Mouse (Mus musculus) ES-Bruce4 (cell line): ENCODE measurements at regions not wholly inside any gene's neighbourhood (a gene's known extent, or its start where the extent isn't known, plus 50 kb on each side); places are given as distances from the start of the nearest gene placed in this dataset.

Experiments
- H3K27ac ChIP-seq: 2 replicates; pipeline ENCODE4 v1.5.1; 2012; ENCODE audit warnings: low read length, inconsistent platforms; ENCODE audit not compliant: insufficient read depth
- H3K27me3 ChIP-seq: 2 replicates; pipeline ENCODE4 v1.6.1; 2012; ENCODE audit warnings: mild to moderate bottlenecking, low read length, inconsistent platforms; ENCODE audit not compliant: control insufficient read depth, poor library complexity, insufficient read depth, severe bottlenecking
- H3K36me3 ChIP-seq: 2 replicates; pipeline ENCODE4 v1.6.1; 2012; ENCODE audit warnings: inconsistent platforms, mild to moderate bottlenecking, low read length, moderate library complexity; ENCODE audit not compliant: control insufficient read depth, poor library complexity, insufficient read depth, severe bottlenecking
- H3K4me1 ChIP-seq: one replicate; pipeline ENCODE4 v1.8.1; 2011; ENCODE audit warnings: low read length; ENCODE audit not compliant: control insufficient read depth, insufficient read depth
- H3K4me3 ChIP-seq: 2 replicates; pipeline ENCODE4 v1.5.1; 2011; ENCODE audit warnings: low read depth, mild to moderate bottlenecking, low read length
- H3K9ac ChIP-seq: 2 replicates; pipeline ENCODE4 v1.6.1; 2012; ENCODE audit warnings: low read depth, mild to moderate bottlenecking, inconsistent platforms; ENCODE audit not compliant: poor library complexity, severe bottlenecking
- H3K9me3 ChIP-seq: replicated peaks from 2 replicates; pipeline ENCODE4 v1.6.1; 2012; ENCODE audit warnings: mild to moderate bottlenecking, low read length, inconsistent platforms; ENCODE audit not compliant: control insufficient read depth, poor library complexity, insufficient read depth, severe bottlenecking
- CTCF ChIP-seq: IDR thresholded peaks from one replicate; pipeline ENCODE4 v1.8.1; 2011; ENCODE audit warnings: low read depth, low read length
- EP300 ChIP-seq: IDR thresholded peaks from 2 replicates; pipeline ENCODE4 v1.6.1; 2011; ENCODE audit warnings: low read depth, low read length; ENCODE audit not compliant: insufficient read depth
- POLR2A ChIP-seq: IDR thresholded peaks from one replicate; pipeline ENCODE4 v1.8.1; 2011; ENCODE audit warnings: low read length; ENCODE audit not compliant: insufficient read depth

DNA sequence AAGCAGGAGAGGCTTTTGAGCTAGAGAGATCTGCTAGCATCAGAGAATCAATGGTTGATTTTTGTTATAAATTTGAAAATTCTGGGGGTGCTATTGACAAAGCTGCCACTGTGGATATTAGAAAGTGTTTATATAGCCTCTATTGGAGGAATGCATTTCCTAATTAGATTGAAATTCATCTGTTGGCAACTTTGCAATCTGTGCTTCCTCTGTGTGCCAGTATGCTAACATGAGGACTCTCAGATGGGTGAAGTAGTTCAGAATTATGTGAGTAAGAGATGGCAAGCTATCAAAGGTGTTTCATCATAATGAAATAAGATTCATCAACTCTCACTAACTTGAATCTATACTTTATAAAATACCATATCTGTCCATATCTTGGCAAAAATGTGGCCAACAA lies 476.6 kb upstream of the Vrk2 start:
- TF ChIP-seq POLR2A = no peak
- TF ChIP-seq CTCF = no peak
- TF ChIP-seq EP300 = no peak
- H3K9ac ChIP-seq = no peak overlapping the region
- H3K27me3 ChIP-seq = no peaks in the 10 kb centered on the region
- no peaks in the 10 kb centered on the region for H3K9me3 ChIP-seq
- no peaks in the 10 kb centered on the region for H3K4me1 ChIP-seq
- no peaks in the 10 kb centered on the region for H3K36me3 ChIP-seq
- H3K27ac ChIP-seq = no peak overlapping the region
- H3K4me3 ChIP-seq = no peak overlapping the region

DNA sequence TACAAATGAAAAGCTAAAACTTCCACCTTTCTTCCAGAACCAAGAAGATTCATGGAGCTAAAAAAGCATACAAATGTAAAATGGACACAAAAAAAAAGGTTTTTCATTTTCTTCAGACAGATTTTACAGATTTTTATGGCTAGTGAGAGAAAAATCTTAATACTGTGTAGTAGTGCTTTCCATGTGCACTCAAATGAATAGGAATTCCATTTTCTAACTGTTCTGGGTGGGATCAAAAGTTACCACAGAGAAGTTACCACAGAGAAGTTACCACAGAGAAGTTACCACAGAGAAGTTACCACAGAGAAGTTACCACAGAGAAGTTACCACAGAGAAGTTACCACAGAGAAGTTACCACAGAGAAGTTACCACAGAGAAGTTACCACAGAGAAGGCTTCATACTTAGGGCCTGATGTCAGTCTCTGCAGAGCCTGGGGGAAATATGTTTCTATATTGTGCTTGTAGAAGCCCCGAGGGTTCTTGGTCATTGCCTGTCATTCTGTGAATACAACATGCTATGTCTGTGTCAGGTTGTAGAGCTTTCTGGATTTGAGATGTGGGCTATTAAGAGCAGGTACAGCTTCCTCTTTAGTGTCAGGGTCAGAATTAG lies 433.5 kb upstream of the Vrk2 start:
- Histone ChIP-seq H3K27me3 (no peaks in the 10 kb centered on the region), H3K27ac (no peak overlapping the region)

DNA sequence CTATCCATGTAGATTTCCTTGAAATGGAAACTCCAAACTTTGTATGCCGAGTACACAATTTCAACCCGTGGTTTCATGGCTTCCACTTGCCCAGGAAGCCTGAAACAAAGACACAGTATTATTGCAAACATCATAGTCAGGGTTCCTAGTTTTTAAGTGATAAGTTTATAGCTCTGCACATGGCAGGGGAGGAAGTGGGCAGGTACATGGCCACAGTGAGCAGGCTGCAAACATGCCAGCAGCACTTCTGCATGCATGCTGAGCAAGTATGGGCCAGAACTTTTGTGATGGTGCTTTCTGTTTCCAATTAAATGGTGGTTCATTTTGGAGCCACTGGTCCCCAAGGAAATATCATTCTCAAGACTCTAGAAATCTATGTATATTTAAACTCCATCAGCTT lies 431.7 kb upstream of the Vrk2 start:
- Histone ChIP-seq H3K27ac (no peak overlapping the region), H3K4me1 (no peaks in the 10 kb centered on the region), H3K36me3 (no peaks in the 10 kb centered on the region), H3K27me3 (no peaks in the 10 kb centered on the region), H3K9me3 (no peaks in the 10 kb centered on the region), H3K4me3 (no peak overlapping the region), H3K9ac (no peak overlapping the region)
- TF ChIP-seq CTCF = no peak
- no peak for TF ChIP-seq POLR2A
- TF ChIP-seq EP300 = no peak

More for the DNA sequence above, 433.5 kb upstream of the Vrk2 start:
- H3K9ac ChIP-seq = no peak overlapping the region
- TF ChIP-seq EP300 = no peak
- no peak for TF ChIP-seq CTCF
- TF ChIP-seq POLR2A = no peak
- H3K9me3 ChIP-seq = no peaks in the 10 kb centered on the region
- H3K4me3 ChIP-seq = no peak overlapping the region
- no peaks in the 10 kb centered on the region for H3K36me3 ChIP-seq
- no peaks in the 10 kb centered on the region for H3K4me1 ChIP-seq

DNA sequence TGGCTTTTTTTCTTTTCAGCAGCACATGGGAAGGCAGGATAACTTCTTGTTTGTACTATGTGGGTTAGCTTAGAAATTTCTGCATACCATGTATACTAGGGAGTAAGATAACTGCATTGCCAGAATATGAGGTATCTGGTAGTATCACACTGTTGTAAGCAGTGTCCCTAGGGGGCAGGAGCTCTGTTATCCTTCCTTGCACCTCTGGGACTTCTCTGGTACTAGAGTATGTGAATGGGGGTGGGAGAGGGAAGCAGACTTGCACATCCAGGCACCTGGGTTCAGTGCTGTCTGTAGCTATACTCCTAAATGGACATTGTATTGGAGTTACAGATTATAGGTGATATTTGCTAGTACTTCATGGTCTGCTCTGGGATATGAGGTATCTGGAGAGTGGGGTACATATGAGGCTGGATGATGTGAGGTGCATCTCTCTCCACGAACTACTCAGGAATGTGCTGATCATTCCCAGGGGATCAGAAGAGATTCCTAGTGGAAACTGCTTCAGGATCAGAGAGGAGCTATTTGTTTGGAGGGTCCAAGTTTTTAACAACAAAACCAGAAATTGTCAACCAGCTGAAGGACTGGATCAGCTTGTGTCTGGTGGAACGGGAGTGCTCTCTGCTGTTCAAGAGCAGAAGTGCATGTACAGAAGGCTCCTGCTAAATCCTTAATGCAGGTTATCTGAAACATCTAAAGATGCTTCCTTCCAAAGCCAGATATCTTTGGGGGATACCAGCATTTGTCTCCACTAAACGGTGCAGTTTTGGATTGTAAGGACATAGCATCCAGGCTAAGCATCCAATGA lies 402.7 kb upstream of the Vrk2 start:
- H3K4me3 ChIP-seq = no peak overlapping the region
- no peaks in the 10 kb centered on the region for H3K27me3 ChIP-seq
- H3K36me3 ChIP-seq = no peaks in the 10 kb centered on the region
- H3K9me3 ChIP-seq = no peaks in the 10 kb centered on the region
- no peaks in the 10 kb centered on the region for H3K4me1 ChIP-seq
- no peak overlapping the region for H3K9ac ChIP-seq
- no peak for TF ChIP-seq EP300
- no peak for TF ChIP-seq POLR2A
- TF ChIP-seq CTCF = peak; percentile 20
- no peak overlapping the region for H3K27ac ChIP-seq

DNA sequence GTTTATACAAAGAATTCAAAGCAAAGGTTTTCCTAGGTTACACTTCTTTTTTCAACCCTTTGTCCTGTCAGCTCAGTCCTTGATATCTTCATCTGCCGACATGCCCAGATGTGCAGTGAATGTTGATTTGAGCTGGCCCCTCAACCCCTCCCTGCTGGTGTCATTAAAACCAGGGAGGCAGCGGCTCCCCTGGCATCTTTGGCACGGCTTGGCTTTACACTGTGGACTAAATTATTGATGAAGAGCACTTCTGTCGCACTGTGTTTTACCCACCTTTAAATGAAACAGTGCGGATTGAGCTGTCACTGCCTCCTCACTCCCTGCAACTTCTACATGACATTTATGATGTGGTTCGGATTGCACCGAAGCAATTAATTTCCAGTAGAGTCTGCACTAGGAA lies 387.4 kb upstream of the Vrk2 start:
- Histone ChIP-seq H3K36me3 (no peaks in the 10 kb centered on the region), H3K4me1 (no peaks in the 10 kb centered on the region), H3K9me3 (no peaks in the 10 kb centered on the region), H3K9ac (no peak overlapping the region), H3K4me3 (no peak overlapping the region), H3K27ac (no peak overlapping the region), H3K27me3 (no peaks in the 10 kb centered on the region)
- TF ChIP-seq EP300 = no peak
- no peak for TF ChIP-seq POLR2A
- TF ChIP-seq CTCF = no peak

DNA sequence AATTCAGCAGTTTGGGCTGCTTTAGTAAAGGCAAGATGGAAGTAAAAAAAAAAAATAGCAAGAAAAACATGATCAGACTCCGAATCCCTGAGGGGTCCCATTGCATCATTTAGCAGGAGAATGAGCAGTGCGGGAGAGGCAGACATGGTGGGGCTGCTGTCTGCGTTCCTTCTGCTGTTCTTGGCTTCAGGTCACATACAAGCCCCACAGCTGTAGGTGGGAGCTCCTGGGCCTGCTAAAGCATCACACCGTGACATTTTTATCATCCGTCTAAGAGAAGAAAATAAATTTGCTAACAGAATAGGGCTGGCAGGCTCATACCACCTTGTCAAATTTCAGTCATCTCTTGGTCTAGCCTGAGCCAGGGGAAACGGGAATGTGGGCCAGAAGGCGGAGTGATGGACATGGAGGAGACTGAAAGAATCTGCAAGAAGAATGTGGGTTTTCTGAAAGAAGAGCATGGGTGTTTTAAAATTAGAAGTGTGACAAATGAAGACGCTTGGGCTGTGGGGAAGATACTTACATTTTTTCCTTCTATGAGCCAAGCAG lies 378.8 kb upstream of the Vrk2 start:
- H3K9ac ChIP-seq = no peak overlapping the region
- H3K27ac ChIP-seq = no peak overlapping the region
- no peaks in the 10 kb centered on the region for H3K27me3 ChIP-seq
- H3K36me3 ChIP-seq = no peaks in the 10 kb centered on the region
- H3K4me3 ChIP-seq = no peak overlapping the region
- no peaks in the 10 kb centered on the region for H3K9me3 ChIP-seq
- no peaks in the 10 kb centered on the region for H3K4me1 ChIP-seq
- no peak for TF ChIP-seq POLR2A
- TF ChIP-seq CTCF = no peak
- no peak for TF ChIP-seq EP300
